Mouse (Mus musculus) right cerebral cortex, postnatal 36 days (tissue): ENCODE data around the gene Ebpl.

Experiments
- DNase-seq, 2 experiments: peaks; one replicate each; pipeline ENCODE4 v3.0.0; 2022; ENCODE audit warnings: low spot score in 2 of 2, mixed read lengths in 1 of 2

Gene Ebpl

GRCm38 (mm10) chr14:61327618-61328450 is 32.4 kb downstream of the Ebpl start:
- peak; percentile 90 to 93 for DNase-seq

GRCm38 (mm10) chr14:61327007-61327406 is 33.2 kb downstream of the Ebpl start:
- peak in 1 of 2 experiments; percentile 11 for DNase-seq

GRCm38 (mm10) chr14:61322740-61323139 is 37.5 kb downstream of the Ebpl start:
- DNase-seq = no peak

GRCm38 (mm10) chr14:61321200-61321599 is 39.0 kb downstream of the Ebpl start:
- DNase-seq = no peak

- no peak for DNase-seq
These were observed 39.5 kb downstream of the Ebpl start for GRCm38 (mm10) chr14:61320765-61321164.

- peak; percentile 37 to 48 for DNase-seq
These were observed 43.4 kb downstream of the Ebpl start for GRCm38 (mm10) chr14:61316861-61317260.

- DNase-seq = no peak
These were observed 49.3 kb downstream of the Ebpl start for GRCm38 (mm10) chr14:61310963-61311362.

- DNase-seq = no peak
These were observed 50.0 kb downstream of the Ebpl start for GRCm38 (mm10) chr14:61310036-61310772.

- DNase-seq = no peak
These were observed 50.6 kb downstream of the Ebpl start, which contains the start of gene Arl11 for GRCm38 (mm10) chr14:61309593-61309992. Arl11 (plus strand) TSS chr14:61309753.

GRCm38 (mm10) chr14:61303969-61304609 is 56.1 kb downstream of the Ebpl start:
- no peak for DNase-seq

GRCm38 (mm10) chr14:61302428-61302827 is 57.8 kb downstream of the Ebpl start:
- no peak for DNase-seq

GRCm38 (mm10) chr14:61301323-61301722 is 58.9 kb downstream of the Ebpl start:
- DNase-seq = no peak

GRCm38 (mm10) chr14:61299810-61300209 is 60.4 kb downstream of the Ebpl start:
- DNase-seq = no peak

- DNase-seq = peak; percentile 18 to 32
These were observed 65.5 kb downstream of the Ebpl start for GRCm38 (mm10) chr14:61294738-61295079.

- peak; percentile 28 to 30 for DNase-seq
These were observed 66.1 kb downstream of the Ebpl start for GRCm38 (mm10) chr14:61293884-61294737.

- no peak for DNase-seq
These were observed 69.6 kb downstream of the Ebpl start for GRCm38 (mm10) chr14:61290664-61291063.

- no peak for DNase-seq
These were observed 71.5 kb downstream of the Ebpl start for GRCm38 (mm10) chr14:61288606-61289286.
